Mouse (Mus musculus) MEL (cell line): ENCODE measurements at regions not wholly inside any gene's neighbourhood (a gene's known extent, or its start where the extent isn't known, plus 50 kb on each side); places are given as distances from the start of the nearest gene placed in this dataset.

Source experiments
- CTCF ChIP-seq, 3 experiments: IDR thresholded peaks in 2 of 3; conservative IDR thresholded peaks in 1 of 3; 2 replicates each; pipeline ENCODE4 v1.5.1; 2011 to 2012; ENCODE audit warnings: low read length in 3 of 3, low read depth in 2 of 3, mild to moderate bottlenecking in 2 of 3, improper control_type of control experiment in 1 of 3, inconsistent platforms in 1 of 3, mixed read lengths in 1 of 3, moderate library complexity in 1 of 3; ENCODE audit not compliant: control insufficient read depth in 1 of 3, insufficient read depth in 1 of 3, poor library complexity in 1 of 3, severe bottlenecking in 1 of 3
- RAD21 ChIP-seq: IDR thresholded peaks from 2 replicates; pipeline ENCODE4 v1.6.1; 2011; ENCODE audit warnings: mild to moderate bottlenecking, low read depth, low read length, improper control_type of control experiment
- TCF12 ChIP-seq: IDR thresholded peaks from 2 replicates; pipeline ENCODE4 v1.6.1; 2014; ENCODE audit warnings: low read depth, mild to moderate bottlenecking, inconsistent platforms, low read length, improper control_type of control experiment, moderate library complexity

DNA sequence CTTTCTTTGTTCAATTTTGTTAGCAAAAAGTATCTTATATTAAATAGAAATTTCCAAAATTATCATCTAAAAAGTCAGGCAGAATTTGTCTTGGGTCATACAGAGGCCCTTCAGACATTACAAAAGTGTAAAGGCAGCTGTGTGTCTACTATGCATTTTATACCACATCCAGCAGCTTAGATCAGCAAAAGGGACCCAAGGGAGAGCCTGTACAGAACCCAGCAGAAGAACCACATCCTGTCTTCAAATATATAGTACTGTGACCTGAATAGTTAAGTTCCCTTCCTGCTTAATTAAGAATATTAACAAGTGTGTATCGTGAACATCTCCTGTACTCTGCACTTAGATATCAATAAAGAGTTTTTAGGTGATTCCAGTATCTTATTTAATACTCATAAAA lies 68.5 kb upstream of the Kcna3 start:
- TF ChIP-seq RAD21 (no peak), CTCF (IDR thresholded peaks at IDR 0.05 in 2 of 3, conservative IDR thresholded peaks at IDR 0.05 in 1 of 3; ENCODE audit: control insufficient read depth in 1 of 3, insufficient read depth in 1 of 3, low read depth in 2 of 3, low read length in 3 of 3, poor library complexity in 1 of 3, severe bottlenecking in 1 of 3) (no peak), TCF12 (no peak)
